30 mouse cellular contexts compared by ENCODE assay signal in genomic region chr11:54817449-54817848, GRCm38 (mm10). TPM values are rescaled to one million over a fixed set of nuclear protein-coding genes. Genes with fewer than 3 reads are reported as not detected.
A peak's percentile ranks its signal among the peaks of the same experiment; 100 is the strongest.
DNase-seq lines count a peak whose midpoint lies in the region; ATAC-seq lines count a peak whose summit lies in the region.
"Had no signal": no experiment of that assay in that cellular context is flagged by ENCODE, and none has a peak within 500 bp of the region (broad histone marks: within the 10 kb centered on the region; RNA-seq: fewer than 3 reads in every experiment).

No protein-coding gene starts in this region.

- peaks cover 34% of the 10 kb centered on the region for H3K4me1 ChIP-seq in hindbrain, embryonic 13.5 days (replicated peaks)
- peaks cover 30% of the 10 kb centered on the region for H3K4me1 ChIP-seq in hindbrain, embryonic 12.5 days
- H3K4me1 ChIP-seq: kidney, embryonic 15.5 days; liver, embryonic 12.5 days had no signal

- no peak overlapping the region for H3K9ac ChIP-seq in hindbrain, embryonic 13.5 days
- H3K9ac ChIP-seq in hindbrain, embryonic 12.5 days, result no peak overlapping the region
- H3K9ac ChIP-seq: forebrain, postnatal 0 days; heart, embryonic 13.5 days; kidney, embryonic 15.5 days; limb, embryonic 13.5 days; liver, embryonic 12.5 days; liver, postnatal 0 days; midbrain, embryonic 12.5 days; neural tube, embryonic 12.5 days had no signal

- H3K27me3 ChIP-seq in hindbrain, embryonic 13.5 days, result no peaks in the 10 kb centered on the region
- no peaks in the 10 kb centered on the region for H3K27me3 ChIP-seq in hindbrain, embryonic 12.5 days
- H3K27me3 ChIP-seq: CH12.LX; heart, embryonic 13.5 days; kidney, embryonic 15.5 days; limb, embryonic 13.5 days; liver, embryonic 12.5 days; midbrain, embryonic 12.5 days; neural tube, embryonic 12.5 days had no signal

- no peak overlapping the region for H3K4me3 ChIP-seq in hindbrain, embryonic 13.5 days
- H3K4me3 ChIP-seq in hindbrain, embryonic 12.5 days, result no peak overlapping the region
- H3K4me3 ChIP-seq: heart, adult 2 months; heart, embryonic 13.5 days; kidney, embryonic 15.5 days; left cerebral cortex, adult 2 months; limb, embryonic 13.5 days; liver, embryonic 12.5 days; midbrain, embryonic 12.5 days; neural tube, embryonic 12.5 days had no signal

- H3K9me3 ChIP-seq in hindbrain, embryonic 13.5 days, result no peaks in the 10 kb centered on the region
- H3K9me3 ChIP-seq in hindbrain, embryonic 12.5 days (replicated peaks), result no peaks in the 10 kb centered on the region
- H3K9me3 ChIP-seq: heart, embryonic 13.5 days; kidney, embryonic 15.5 days; limb, embryonic 13.5 days; liver, embryonic 12.5 days; midbrain, embryonic 12.5 days; neural tube, embryonic 12.5 days had no signal

- H3K4me2 ChIP-seq in hindbrain, embryonic 13.5 days, result no peak overlapping the region
- no peak overlapping the region for H3K4me2 ChIP-seq in hindbrain, embryonic 12.5 days (replicated peaks)
- H3K4me2 ChIP-seq: heart, embryonic 13.5 days; kidney, embryonic 15.5 days; limb, embryonic 13.5 days; liver, embryonic 12.5 days; midbrain, embryonic 12.5 days; neural tube, embryonic 12.5 days had no signal

- WGBS in hindbrain, embryonic 13.5 days, result 42% methylated on average over 4 of the region's 4 CpGs
- 71% methylated on average over 4 of the region's 4 CpGs for WGBS in hindbrain, embryonic 12.5 days

- 0 out of 2 replicates have a peak overlapping the region, but pooled peaks have one; percentile 55 for H3K27ac ChIP-seq in hindbrain, embryonic 13.5 days
- no peak overlapping the region for H3K27ac ChIP-seq in hindbrain, embryonic 12.5 days
- H3K27ac ChIP-seq: heart, adult 2 months; heart, embryonic 13.5 days; kidney, embryonic 15.5 days; left cerebral cortex, adult 2 months; limb, embryonic 13.5 days; liver, embryonic 12.5 days; midbrain, embryonic 12.5 days; neural tube, embryonic 12.5 days; stomach, postnatal 0 days had no signal

- peak; percentile 6 for DNase-seq in adrenal gland, adult 2 months
- no peak for DNase-seq in adrenal gland, postnatal 36 days
- peak; percentile 7 for DNase-seq in lung, postnatal 36 days
- no peak for DNase-seq in lung, postnatal 25 days (ENCODE audit: low spot score)
- DNase-seq in ovary, adult 18-20 months (ENCODE audit: low spot score), result peak; percentile 15
- DNase-seq in ovary, postnatal 36 days (ENCODE audit: low spot score), result no peak
- DNase-seq: adrenal gland, postnatal 10 days; cerebellum, adult 18-20 months; forebrain, postnatal 0 days; heart, adult 2 months; heart, postnatal 10 days; kidney, adult 11 months; kidney, postnatal 25 days; liver, postnatal 0 days; lung, postnatal 10 days; right cerebral cortex, postnatal 4 days; thymus, adult 18-20 months; thymus, postnatal 25 days had no signal

- no peaks in the 10 kb centered on the region for H3K36me3 ChIP-seq in hindbrain, embryonic 13.5 days
- H3K36me3 ChIP-seq in hindbrain, embryonic 12.5 days, result no peaks in the 10 kb centered on the region
- H3K36me3 ChIP-seq: heart, embryonic 13.5 days; kidney, embryonic 15.5 days; limb, embryonic 13.5 days; liver, embryonic 12.5 days; midbrain, embryonic 12.5 days; neural tube, embryonic 12.5 days had no signal

- ATAC-seq in hindbrain, embryonic 13.5 days (ENCODE audit: low FRiP score), result no peak
- no peak for ATAC-seq in hindbrain, embryonic 12.5 days (ENCODE audit: low FRiP score)
- ATAC-seq: forebrain, postnatal 0 days; inflammation-experienced regulatory T-cells, adult 6 months; liver, embryonic 12.5 days; liver, postnatal 0 days had no signal

RNA-seq across cellular contexts. Expression of gene Cdc42se2, which starts 30.0 kb away (rescaled TPM):
- 10 to 100 TPM; 16.3 to 24.2 TPM for total RNA-seq in adrenal gland, adult 2 months (2021)
- polyA plus RNA-seq in adrenal gland, adult 2 months (2012; rRNA removed), result 9.8 and 11.6 TPM in 2 replicates
- 10 to 100 TPM; 20.5 to 24.5 TPM for total RNA-seq in adrenal gland, postnatal 36 days (2021)
- 162 and 164 TPM in 2 replicates for polyA plus RNA-seq in hindbrain, embryonic 13.5 days (2015; fragmentation: Nextera tagmentation; extraction: Ambion mirVana)
- 198 and 205 TPM in 2 replicates for polyA plus RNA-seq in hindbrain, embryonic 12.5 days (2016; fragmentation: Nextera tagmentation; extraction: Ambion mirVana)

RNA-seq across cellular contexts. Expression of gene Lyrm7, which starts 43.3 kb away (rescaled TPM):
- 10 to 100 TPM; 14.3 to 20.8 TPM for total RNA-seq in adrenal gland, adult 2 months (2021)
- polyA plus RNA-seq in adrenal gland, adult 2 months (2012; rRNA removed), result 0.27 and 0.38 TPM in 2 replicates
- total RNA-seq in adrenal gland, postnatal 36 days (2021), result 10 to 100 TPM; 10.8 to 11.6 TPM
- polyA plus RNA-seq in hindbrain, embryonic 13.5 days (2015; fragmentation: Nextera tagmentation; extraction: Ambion mirVana), result 9.1 and 11.7 TPM in 2 replicates
- polyA plus RNA-seq in hindbrain, embryonic 12.5 days (2016; fragmentation: Nextera tagmentation; extraction: Ambion mirVana), result 5.5 and 10.8 TPM in 2 replicates

RNA-seq across cellular contexts. Expression of gene Hint1, which starts 48.7 kb away (rescaled TPM):
- 100 to 1,000 TPM; 339 to 391 TPM for total RNA-seq in adrenal gland, adult 2 months (2021)
- polyA plus RNA-seq in adrenal gland, adult 2 months (2012; rRNA removed), result 610 and 630 TPM in 2 replicates
- total RNA-seq in adrenal gland, postnatal 36 days (2021), result 100 to 1,000 TPM; 331 to 395 TPM
- polyA plus RNA-seq in hindbrain, embryonic 13.5 days (2015; fragmentation: Nextera tagmentation; extraction: Ambion mirVana), result 793 and 823 TPM in 2 replicates
- polyA plus RNA-seq in hindbrain, embryonic 12.5 days (2016; fragmentation: Nextera tagmentation; extraction: Ambion mirVana), result 642 and 656 TPM in 2 replicates

Comparison
In these comparisons a context has a peak if more than half of its experiments do, and no peak if none do; other contexts are left out.
1. DNase-seq: peak in adrenal gland, adult 2 months (single experiment), lung, postnatal 36 days (single experiment) and ovary, adult 18-20 months (single experiment); none in adrenal gland, postnatal 36 days (0 of 2), lung, postnatal 25 days (single experiment) and ovary, postnatal 36 days (single experiment).
2. RNA of gene Cdc42se2, which starts 30.0 kb away (polyA plus RNA-seq): 198 to 205 TPM in hindbrain, embryonic 12.5 days and 162 to 164 TPM in hindbrain, embryonic 13.5 days; 9.8 to 11.6 TPM in adrenal gland, adult 2 months; every median in the first group is over 10 times any median in the second.